ENCODE assay signal across 8 mouse cellular contexts in the genomic region with DNA sequence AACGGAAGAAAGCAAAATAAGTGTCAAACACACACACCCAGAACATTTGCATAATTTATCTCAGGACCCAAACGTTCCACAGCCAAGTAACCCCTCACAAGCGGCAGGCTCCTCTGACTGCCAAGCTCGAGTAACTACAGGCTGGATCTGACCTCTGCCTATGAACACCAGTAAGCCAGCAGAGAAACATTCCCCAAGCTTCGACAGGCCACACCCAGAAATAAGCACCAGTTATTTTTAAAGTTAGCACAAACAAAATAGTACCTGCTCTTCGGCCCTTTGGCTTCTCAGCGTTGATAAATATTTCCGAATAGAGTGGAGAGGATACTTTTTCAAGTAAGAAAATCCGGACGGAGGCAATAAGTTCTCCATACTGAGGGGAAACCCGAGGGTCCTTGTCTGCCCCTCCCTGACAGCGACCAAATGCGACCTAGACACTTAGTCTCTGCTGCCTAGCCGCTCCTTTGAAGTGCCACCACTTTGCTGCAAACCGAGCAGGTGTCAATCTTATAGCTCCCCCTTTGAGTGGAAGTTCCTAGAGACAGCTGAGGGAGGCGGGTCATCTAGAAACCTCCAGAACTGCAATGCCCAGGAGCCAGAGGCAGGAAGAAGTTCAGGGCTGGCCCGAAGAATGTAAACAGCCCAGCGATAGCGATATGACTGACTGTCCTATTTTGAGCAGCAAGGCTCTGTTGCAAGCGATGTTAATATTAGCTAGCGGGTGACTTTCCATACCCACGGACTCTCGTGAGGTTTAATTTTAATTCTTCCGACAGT. TPM values are rescaled to one million over a fixed set of nuclear protein-coding genes. Genes with fewer than 3 reads are reported as not detected.
DNase-seq lines count a peak whose midpoint lies in the region; ATAC-seq and TF ChIP-seq lines count a peak whose summit lies in the region.

No protein-coding gene starts in this region.

- no peaks in the 10 kb centered on the region for H3K9me3 ChIP-seq in liver, embryonic 15.5 days (replicated peaks)

- peak; percentile 79 for DNase-seq in gastrocnemius, adult 18-20 months (ENCODE audit: low spot score)
- DNase-seq in gastrocnemius, postnatal 4 days (ENCODE audit: low spot score in 2 of 2), result no peak
- peak; percentile 25 for DNase-seq in brain, embryonic 14.5 days (ENCODE audit: low read depth)
- peak; percentile 61 to 65 for DNase-seq in heart, postnatal 10 days
- peak; percentile 9 for DNase-seq in splenic B cell, adult 2 months (ENCODE audit: low read depth, low spot score)
- no peak for DNase-seq in left cerebral cortex, postnatal 25 days (ENCODE audit: low spot score in 2 of 2)
- no peak for DNase-seq in layer of hippocampus, adult 8-10 months (ENCODE audit: low spot score in 2 of 2)

- TF ChIP-seq POLR2A in brain, embryonic 14.5 days (IDR thresholded peaks at IDR 0.05; ENCODE audit: borderline replicate concordance, extremely low read depth, insufficient read depth, insufficient read length, poor library complexity, severe bottlenecking), result no peak

- no peak for TF ChIP-seq CTCF in brain, embryonic 14.5 days (IDR thresholded peaks at IDR 0.05; ENCODE audit: borderline replicate concordance, extremely low read depth, insufficient read depth, insufficient read length)

- peak overlapping the region; percentile 65 for H3K4me2 ChIP-seq in liver, embryonic 15.5 days

- no peaks in the 10 kb centered on the region for H3K36me3 ChIP-seq in liver, embryonic 15.5 days (replicated peaks)
- no peaks in the 10 kb centered on the region for H3K36me3 ChIP-seq in splenic B cell, adult 2 months (ENCODE audit: control insufficient read depth, insufficient read depth, low read length, poor library complexity, severe bottlenecking)

- H3K27me3 ChIP-seq in liver, embryonic 15.5 days, result no peaks in the 10 kb centered on the region
- H3K27me3 ChIP-seq in splenic B cell, adult 2 months (ENCODE audit: control insufficient read depth, insufficient read depth, low read length, poor library complexity, severe bottlenecking), result no peaks in the 10 kb centered on the region

- intact Hi-C loops in heart, postnatal 10 days (cut with DNase I), result no loop called here
- intact Hi-C loops in left cerebral cortex, postnatal 25 days (cut with DNase I), result no loop called here

- peak; percentile 79 for ATAC-seq in liver, embryonic 15.5 days (ENCODE audit: insufficient read depth)

- H3K27ac ChIP-seq in liver, embryonic 15.5 days (replicated peaks), result peak overlapping the region; percentile 77

- H3K4me1 ChIP-seq in liver, embryonic 15.5 days (replicated peaks), result peaks cover 38% of the 10 kb centered on the region

- H3K9ac ChIP-seq in liver, embryonic 15.5 days, result peak overlapping the region; percentile 50

- WGBS in liver, embryonic 15.5 days (ENCODE audit: insufficient replicate concordance), result 12% methylated on average over 24 of the region's 24 CpGs

- peak overlapping the region; percentile 49 for H3K4me3 ChIP-seq in liver, embryonic 15.5 days (replicated peaks)

RNA-seq across cellular contexts. Expression of gene Atp2c1, which starts 6.2 kb away (rescaled TPM):
- 10 to 100 TPM; 38.5 to 45.0 TPM for total RNA-seq in gastrocnemius, adult 18-20 months (2021)
- 10 to 100 TPM; 65.9 to 71.9 TPM for total RNA-seq in gastrocnemius, postnatal 4 days (2021)
- polyA plus RNA-seq in brain, embryonic 14.5 days (2012; rRNA removed), result 94.8 and 102 TPM in 2 replicates
- 10 to 100 TPM; 43.5 to 63.4 TPM for total RNA-seq in heart, postnatal 10 days (2021)
- 19.4 and 21.4 TPM in 2 replicates for polyA plus RNA-seq in liver, embryonic 15.5 days (2015; fragmentation: Nextera tagmentation; extraction: Ambion mirVana)
- 100 to 1,000 TPM; 210 to 223 TPM for total RNA-seq in left cerebral cortex, postnatal 25 days (2021)
- total RNA-seq in layer of hippocampus, adult 8-10 months (2022), result 100 to 1,000 TPM; 215 to 254 (median 238) TPM

Comparison
In these comparisons a context has a peak if more than half of its experiments do, and no peak if none do; other contexts are left out.
1. DNase-seq: peak in gastrocnemius, adult 18-20 months (single experiment), brain, embryonic 14.5 days (single experiment), heart, postnatal 10 days (2 of 2) and splenic B cell, adult 2 months (single experiment); none in gastrocnemius, postnatal 4 days (0 of 2), left cerebral cortex, postnatal 25 days (0 of 2) and layer of hippocampus, adult 8-10 months (0 of 2).